Mouse (Mus musculus): ENCODE data around the gene St7l.
A peak's percentile ranks its signal among the peaks of the same experiment; 100 is the strongest.

Gene St7l

GRCm38 (mm10) chr3:104963331-104964276 is 99.8 kb downstream of the St7l start:
- DNase-seq (ENCODE audit: low spot score in 2 of 2), result no peak

GRCm38 (mm10) chr3:104965070-104965855 is 101.5 kb downstream of the St7l start:
- no peak for DNase-seq (ENCODE audit: low spot score in 2 of 2)

- no peak for DNase-seq (ENCODE audit: low spot score in 2 of 2)
Measured at GRCm38 (mm10) chr3:104965991-104966554, 102.3 kb downstream of the St7l start.

GRCm38 (mm10) chr3:104967548-104968300 is 103.9 kb downstream of the St7l start:
- DNase-seq (ENCODE audit: low spot score in 2 of 2), result peak; percentile 85 to 95
